Mouse (Mus musculus): ENCODE data around the gene Patl1. TPM values are rescaled to one million over a fixed set of nuclear protein-coding genes. Genes with fewer than 3 reads are reported as not detected.
A peak's percentile ranks its signal among the peaks of the same experiment; 100 is the strongest.
"Not testable (repeated sequence)": the region's sequence is repeated elsewhere in the genome, so short reads cannot be mapped to it uniquely, and the experiment has no call there.

The Patl1 gene
- polyA plus RNA-seq, 1 experiment from 2014 or later, result 22.2 TPM

- not testable (repeated sequence) for H3K4me3 ChIP-seq; H3K27me3 ChIP-seq (ENCODE audit: insufficient read depth, poor library complexity, severe bottlenecking); DNase-seq (ENCODE audit: low spot score); H3K4me1 ChIP-seq (replicated peaks); H3K27ac ChIP-seq; H3K9me3 ChIP-seq
- 96% methylated on average over 9 of the region's 9 CpGs for WGBS
- H3K36me3 ChIP-seq, result peaks cover 48% of the 10 kb centered on the region
Measured at GRCm38 (mm10) chr19:11946460-11946859, 34.3 kb downstream of the Patl1 start.

- H3K9me3 ChIP-seq, result no peaks in the 10 kb centered on the region
- H3K27me3 ChIP-seq (ENCODE audit: insufficient read depth, poor library complexity, severe bottlenecking), result no peaks in the 10 kb centered on the region
- DNase-seq (ENCODE audit: low spot score), result no peak
- WGBS, result 68% methylated on average over 1 of the region's 1 CpGs
- H3K36me3 ChIP-seq, result peaks cover 16% of the 10 kb centered on the region
- H3K4me3 ChIP-seq, result no peak overlapping the region
- H3K27ac ChIP-seq, result no peak overlapping the region
- no peaks in the 10 kb centered on the region for H3K4me1 ChIP-seq (replicated peaks)
Measured at GRCm38 (mm10) chr19:11949878-11950277, 37.7 kb downstream of the Patl1 start.

DNA sequence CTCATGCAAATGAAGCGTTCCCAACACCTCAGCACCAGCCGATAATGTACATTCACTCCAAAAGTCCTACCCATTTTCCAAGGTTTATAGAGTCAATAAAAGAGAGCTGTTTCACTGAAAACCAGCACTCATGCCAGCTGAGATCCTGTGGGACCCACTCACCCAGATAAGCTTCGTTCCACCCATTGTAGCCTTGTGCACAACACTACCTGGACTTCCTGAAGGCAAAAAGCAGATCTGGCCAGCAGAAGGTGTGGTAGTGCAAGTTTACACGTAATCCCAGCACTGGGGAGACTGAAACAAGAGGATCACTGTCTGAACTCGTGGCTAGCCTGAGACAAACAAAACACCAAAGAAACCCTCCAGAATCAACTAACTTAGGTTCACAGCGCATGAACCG is 38.5 kb downstream of the Patl1 start:
- no peak for DNase-seq (ENCODE audit: low spot score)
- Histone ChIP-seq H3K9me3 (no peaks in the 10 kb centered on the region), H3K4me1 (replicated peaks) (no peaks in the 10 kb centered on the region), H3K36me3 (peaks cover 7% of the 10 kb centered on the region), H3K4me3 (no peak overlapping the region), H3K27ac (no peak overlapping the region), H3K27me3 (ENCODE audit: insufficient read depth, poor library complexity, severe bottlenecking) (no peaks in the 10 kb centered on the region)
- WGBS, result 82% methylated on average over 7 of the region's 7 CpGs

DNA sequence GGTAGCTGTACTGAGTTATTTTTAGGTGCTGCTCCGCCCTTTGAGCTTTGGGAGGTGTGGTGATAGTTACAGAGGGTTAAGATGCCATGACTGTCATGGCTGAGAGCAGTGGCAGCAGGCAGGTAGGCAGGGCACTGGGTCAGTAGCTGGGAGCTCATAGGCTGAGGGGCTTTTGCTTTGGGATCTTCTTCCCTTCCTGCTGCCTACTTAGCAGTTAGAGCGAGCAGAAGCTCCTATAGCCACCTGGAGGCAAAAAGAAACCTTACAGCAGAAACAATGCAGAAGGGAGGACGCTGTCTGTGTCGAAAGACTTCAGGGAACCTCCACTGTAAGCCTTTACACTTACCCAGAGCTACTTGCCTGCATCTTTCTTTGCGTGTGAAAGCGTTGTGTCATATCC is 42.0 kb downstream of the Patl1 start:
- no peaks in the 10 kb centered on the region for H3K27me3 ChIP-seq (ENCODE audit: insufficient read depth, poor library complexity, severe bottlenecking)
- 53% methylated on average over 6 of the region's 6 CpGs for WGBS

DNA sequence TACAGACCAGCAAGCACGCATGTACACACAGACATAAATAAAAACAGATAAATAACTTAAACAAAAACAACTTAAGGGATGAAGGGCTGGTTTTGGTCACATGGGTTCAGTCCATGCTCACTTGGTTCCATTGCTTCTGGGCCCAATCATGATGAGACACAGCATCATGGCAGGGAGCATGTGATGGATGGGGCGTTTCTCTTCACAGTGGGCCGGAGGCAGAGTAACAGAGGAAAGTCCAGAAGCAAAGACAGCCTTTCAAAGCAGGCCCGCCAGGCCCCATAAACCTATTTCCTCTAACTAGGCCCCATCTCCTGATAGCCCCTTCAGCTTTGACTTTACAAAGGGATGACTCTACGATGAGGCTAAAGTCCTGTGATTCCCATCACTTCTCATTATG is 44.4 kb downstream of the Patl1 start:
- DNase-seq (ENCODE audit: low spot score), result no peak
- no peaks in the 10 kb centered on the region for H3K9me3 ChIP-seq
- H3K36me3 ChIP-seq, result no peaks in the 10 kb centered on the region
- H3K4me3 ChIP-seq, result no peak overlapping the region
- no peak overlapping the region for H3K27ac ChIP-seq
- no peaks in the 10 kb centered on the region for H3K27me3 ChIP-seq (ENCODE audit: insufficient read depth, poor library complexity, severe bottlenecking)
- WGBS, result 93% methylated on average over 5 of the region's 5 CpGs
- H3K4me1 ChIP-seq (replicated peaks), result no peaks in the 10 kb centered on the region

More for the DNA sequence above, 42.0 kb downstream of the Patl1 start:
- Histone ChIP-seq H3K4me3 (no peak overlapping the region), H3K4me1 (replicated peaks) (no peaks in the 10 kb centered on the region), H3K36me3 (no peaks in the 10 kb centered on the region), H3K27ac (no peak overlapping the region), H3K9me3 (no peaks in the 10 kb centered on the region)
- no peak for DNase-seq (ENCODE audit: low spot score)

GRCm38 (mm10) chr19:11957396-11957795 is 45.2 kb downstream of the Patl1 start:
- 91% methylated on average over 5 of the region's 5 CpGs for WGBS
- no peaks in the 10 kb centered on the region for H3K4me1 ChIP-seq (replicated peaks)
- H3K36me3 ChIP-seq, result no peaks in the 10 kb centered on the region
- no peak for DNase-seq (ENCODE audit: low spot score)
- no peaks in the 10 kb centered on the region for H3K27me3 ChIP-seq (ENCODE audit: insufficient read depth, poor library complexity, severe bottlenecking)
- no peaks in the 10 kb centered on the region for H3K9me3 ChIP-seq
- H3K27ac ChIP-seq, result no peak overlapping the region
- H3K4me3 ChIP-seq, result no peak overlapping the region

GRCm38 (mm10) chr19:11957846-11958245 is 45.6 kb downstream of the Patl1 start:
- Histone ChIP-seq H3K27ac (no peak overlapping the region), H3K27me3 (ENCODE audit: insufficient read depth, poor library complexity, severe bottlenecking) (no peaks in the 10 kb centered on the region), H3K4me1 (replicated peaks) (no peaks in the 10 kb centered on the region), H3K36me3 (no peaks in the 10 kb centered on the region), H3K9me3 (no peaks in the 10 kb centered on the region), H3K4me3 (no peak overlapping the region)
- DNase-seq (ENCODE audit: low spot score), result no peak
- 87% methylated on average over 8 of the region's 8 CpGs for WGBS

GRCm38 (mm10) chr19:11964266-11964665 is 52.1 kb downstream of the Patl1 start:
- H3K27me3 ChIP-seq (ENCODE audit: insufficient read depth, poor library complexity, severe bottlenecking), result no peaks in the 10 kb centered on the region
- no peaks in the 10 kb centered on the region for H3K9me3 ChIP-seq
- peak overlapping the region; percentile 89 for H3K4me3 ChIP-seq
- 89% methylated on average over 1 of the region's 1 CpGs for WGBS
- H3K4me1 ChIP-seq (replicated peaks), result peaks cover 17% of the 10 kb centered on the region
- H3K27ac ChIP-seq, result no peak overlapping the region
- no peak for DNase-seq (ENCODE audit: low spot score)
- H3K36me3 ChIP-seq, result peaks cover 11% of the 10 kb centered on the region; the same call in 1 of the 2 replicates

DNA sequence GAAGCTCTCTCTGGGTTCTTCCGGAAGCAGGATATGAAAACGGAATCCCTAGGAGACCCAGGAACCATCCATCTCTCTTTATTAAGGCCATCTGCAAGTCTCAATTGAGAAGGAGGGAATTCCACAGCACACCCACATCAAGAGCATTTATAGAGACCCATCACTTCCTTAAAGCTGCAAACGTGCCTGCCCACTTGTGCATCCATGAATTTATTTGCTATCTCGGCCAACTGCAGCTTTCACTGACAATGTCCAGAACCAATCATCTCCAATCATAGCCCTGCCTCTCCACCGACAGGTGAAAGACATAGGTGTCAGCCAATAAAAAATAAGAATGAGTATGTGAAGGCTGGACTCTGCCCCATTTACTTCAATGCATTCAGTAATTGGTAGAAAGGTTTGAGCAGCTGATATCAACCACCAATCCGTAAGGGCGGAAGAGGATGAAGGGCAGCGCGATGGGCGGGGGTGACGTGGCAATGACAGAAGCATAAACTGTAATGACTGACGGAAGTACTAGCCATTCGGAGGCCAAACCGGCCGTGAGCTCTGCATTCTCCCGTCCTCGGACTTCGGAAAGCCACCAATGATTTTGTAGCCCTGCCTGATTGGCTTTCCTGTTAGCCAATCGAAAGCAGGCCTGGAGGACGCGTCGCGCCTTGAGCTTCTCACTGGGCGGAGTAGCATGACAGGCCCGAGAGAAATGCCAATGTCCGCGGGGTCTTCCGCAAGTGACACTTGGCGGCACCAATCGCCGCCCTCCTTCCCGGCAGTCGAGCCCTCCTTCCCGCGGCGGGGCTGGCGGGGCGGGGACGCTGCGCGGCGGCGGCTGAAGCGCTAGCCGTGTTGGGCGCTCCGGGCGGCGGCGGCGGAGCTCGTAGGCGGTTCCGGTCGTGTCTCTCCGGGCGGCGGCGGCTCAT is 53.1 kb downstream of the Patl1 start, which contains the start of gene Osbp:
TSS of gene Osbp (plus strand) at position 919 of the 920 bp plus-strand sequence.
- H3K9me3 ChIP-seq, result no peaks in the 10 kb centered on the region
- peaks cover 14% of the 10 kb centered on the region; the same call in 1 of the 2 replicates for H3K36me3 ChIP-seq
- WGBS, result under 1% methylated on average over 59 of the region's 59 CpGs
- peak within 1 kb of the TSS; percentile 90 for H3K27ac ChIP-seq
- DNase-seq (ENCODE audit: low spot score), result peak; percentile 99
- H3K27me3 ChIP-seq (ENCODE audit: insufficient read depth, poor library complexity, severe bottlenecking), result no peaks in the 10 kb centered on the region
- peak within 1 kb of the TSS; percentile 89 for H3K4me3 ChIP-seq
- peaks cover 17% of the 10 kb centered on the region for H3K4me1 ChIP-seq (replicated peaks)

- Histone ChIP-seq H3K9me3 (no peaks in the 10 kb centered on the region), H3K4me1 (replicated peaks) (peaks cover 17% of the 10 kb centered on the region), H3K4me3 (peak overlapping the region; percentile 89), H3K27ac (peak overlapping the region; percentile 90), H3K27me3 (ENCODE audit: insufficient read depth, poor library complexity, severe bottlenecking) (no peaks in the 10 kb centered on the region), H3K36me3 (peaks cover 22% of the 10 kb centered on the region)
- WGBS, result 1% methylated on average over 18 of the region's 18 CpGs
- peak; percentile 33 for DNase-seq (ENCODE audit: low spot score)
Measured at GRCm38 (mm10) chr19:11966201-11966636, 54.0 kb downstream of the Patl1 start.

- no peaks in the 10 kb centered on the region for H3K27me3 ChIP-seq (ENCODE audit: insufficient read depth, poor library complexity, severe bottlenecking)
- no peak overlapping the region for H3K27ac ChIP-seq
- no peaks in the 10 kb centered on the region for H3K9me3 ChIP-seq
- H3K4me3 ChIP-seq, result no peak overlapping the region
- DNase-seq (ENCODE audit: low spot score), result no peak
- peaks cover 54% of the 10 kb centered on the region for H3K36me3 ChIP-seq
- H3K4me1 ChIP-seq (replicated peaks), result peaks cover 17% of the 10 kb centered on the region
- 90% methylated on average over 9 of the region's 9 CpGs for WGBS
Measured at GRCm38 (mm10) chr19:11969155-11970050, 57.2 kb downstream of the Patl1 start.

GRCm38 (mm10) chr19:11973511-11974222 is 61.5 kb downstream of the Patl1 start:
- Histone ChIP-seq H3K9me3 (no peaks in the 10 kb centered on the region), H3K36me3 (peaks cover 91% of the 10 kb centered on the region)
- WGBS, result 94% methylated on average over 13 of the region's 13 CpGs

More at GRCm38 (mm10) chr19:11973511-11974222, 61.5 kb downstream of the Patl1 start:
- no peak for DNase-seq (ENCODE audit: low spot score)
- no peak overlapping the region for H3K27ac ChIP-seq
- no peak overlapping the region for H3K4me3 ChIP-seq
- no peaks in the 10 kb centered on the region for H3K4me1 ChIP-seq (replicated peaks)
- no peaks in the 10 kb centered on the region for H3K27me3 ChIP-seq (ENCODE audit: insufficient read depth, poor library complexity, severe bottlenecking)

All from hindbrain, embryonic 10.5 days (tissue).